Mouse (Mus musculus): ENCODE results near the gene Pde10a. TPM values are rescaled to one million over a fixed set of nuclear protein-coding genes. Genes with fewer than 3 reads are reported as not detected.

The Pde10a gene
- polyA plus RNA-seq, 1 experiment from 2014 or later: 4.8 TPM

- Histone ChIP-seq H3K4me2 (no peak overlapping the region), H3K4me3 (ENCODE audit: low read depth, low read length) (no peak overlapping the region), H3K4me1 (ENCODE audit: control insufficient read depth, insufficient read depth, low read length) (no peaks in the 10 kb centered on the region), H3K27ac (ENCODE audit: low read depth, low read length) (no peak overlapping the region), H3K27me3 (ENCODE audit: control insufficient read depth, insufficient read depth, low read length) (no peaks in the 10 kb centered on the region), H3K36me3 (ENCODE audit: control insufficient read depth, insufficient read depth, low read length) (no peaks in the 10 kb centered on the region), H3K9ac (ENCODE audit: low read length) (no peak overlapping the region), H3K9me3 (ENCODE audit: control insufficient read depth, low read length) (no peaks in the 10 kb centered on the region)
- peak; percentile 41 for DNase-seq (ENCODE audit: low spot score, missing footprints)
- no peak for ATAC-seq (ENCODE audit: low FRiP score)
- WGBS: 58% methylated on average over 6 of the region's 6 CpGs
These were observed 96.7 kb downstream of the Pde10a start for GRCm38 (mm10) chr17:8621906-8622305.

- H3K4me2 ChIP-seq: no peak overlapping the region
- 66% methylated on average over 8 of the region's 8 CpGs for WGBS
- H3K9me3 ChIP-seq (ENCODE audit: control insufficient read depth, low read length): no peaks in the 10 kb centered on the region
- no peaks in the 10 kb centered on the region for H3K36me3 ChIP-seq (ENCODE audit: control insufficient read depth, insufficient read depth, low read length)
- DNase-seq (ENCODE audit: low spot score, missing footprints) (no peak), ATAC-seq (ENCODE audit: low FRiP score) (no peak)
- H3K9ac ChIP-seq (ENCODE audit: low read length): no peak overlapping the region
- H3K27ac ChIP-seq (ENCODE audit: low read depth, low read length): no peak overlapping the region
- H3K27me3 ChIP-seq (ENCODE audit: control insufficient read depth, insufficient read depth, low read length): no peaks in the 10 kb centered on the region
- H3K4me1 ChIP-seq (ENCODE audit: control insufficient read depth, insufficient read depth, low read length): no peaks in the 10 kb centered on the region
- H3K4me3 ChIP-seq (ENCODE audit: low read depth, low read length): no peak overlapping the region
These were observed 101.2 kb downstream of the Pde10a start for GRCm38 (mm10) chr17:8626421-8626820.

DNA sequence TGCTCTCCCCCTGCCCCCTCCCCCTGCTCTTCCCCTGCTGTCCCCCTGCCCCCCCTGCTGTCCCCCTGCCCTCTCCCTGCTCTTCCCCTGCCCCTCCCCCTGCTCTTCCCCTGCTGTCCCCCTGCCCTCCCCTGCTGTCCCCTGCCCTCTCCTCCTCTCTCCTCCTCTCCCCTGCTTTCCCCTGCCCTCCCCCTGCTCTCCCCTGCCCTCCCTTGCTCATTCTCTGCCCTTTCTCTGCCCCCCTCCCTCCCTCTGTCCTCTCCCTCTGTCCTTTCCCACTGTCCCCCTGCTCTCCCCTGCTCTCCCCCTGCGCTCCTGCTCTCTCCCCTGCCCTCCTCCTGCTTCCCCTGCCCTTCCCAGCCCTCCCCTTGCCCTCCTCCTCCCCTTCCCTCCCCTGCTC is 106.5 kb downstream of the Pde10a start:
- H3K4me2 ChIP-seq: no peak overlapping the region
- peaks cover 4% of the 10 kb centered on the region for H3K4me1 ChIP-seq (ENCODE audit: control insufficient read depth, insufficient read depth, low read length)
- ATAC-seq (ENCODE audit: low FRiP score) (no peak), DNase-seq (ENCODE audit: low spot score, missing footprints) (peak; percentile 67)
- no peaks in the 10 kb centered on the region for H3K27me3 ChIP-seq (ENCODE audit: control insufficient read depth, insufficient read depth, low read length)
- WGBS: 40% methylated on average over 1 of the region's 1 CpGs
- H3K36me3 ChIP-seq (ENCODE audit: control insufficient read depth, insufficient read depth, low read length): no peaks in the 10 kb centered on the region
- no peak overlapping the region for H3K27ac ChIP-seq (ENCODE audit: low read depth, low read length)
- no peak overlapping the region for H3K4me3 ChIP-seq (ENCODE audit: low read depth, low read length)
- no peak overlapping the region for H3K9ac ChIP-seq (ENCODE audit: low read length)
- no peaks in the 10 kb centered on the region for H3K9me3 ChIP-seq (ENCODE audit: control insufficient read depth, low read length)

DNA sequence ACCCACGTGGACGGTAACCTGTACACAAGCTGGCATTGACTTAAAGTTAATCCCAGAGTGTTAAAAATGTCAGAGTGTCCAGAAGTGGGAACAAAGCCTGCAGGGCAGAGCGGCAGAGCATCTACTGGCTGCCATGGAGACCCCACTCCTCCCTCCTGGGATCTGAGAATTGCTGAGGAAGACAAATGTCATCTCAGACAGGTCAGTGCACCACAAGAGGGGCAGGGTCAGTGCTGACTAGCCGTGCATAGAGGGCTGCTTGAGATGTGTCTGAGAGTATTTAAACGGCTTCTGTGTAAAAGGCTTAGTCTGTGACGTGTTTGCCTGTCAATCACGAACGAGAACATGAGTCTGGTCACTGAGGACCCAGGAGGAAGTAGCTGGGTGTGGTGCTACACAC is 108.4 kb downstream of the Pde10a start:
- WGBS: 28% methylated on average over 8 of the region's 8 CpGs
- no peak overlapping the region for H3K9ac ChIP-seq (ENCODE audit: low read length)

GRCm38 (mm10) chr17:8634476-8634875 is 109.3 kb downstream of the Pde10a start:
- Histone ChIP-seq H3K27me3 (ENCODE audit: control insufficient read depth, insufficient read depth, low read length) (no peaks in the 10 kb centered on the region), H3K4me3 (ENCODE audit: low read depth, low read length) (no peak overlapping the region), H3K36me3 (ENCODE audit: control insufficient read depth, insufficient read depth, low read length) (no peaks in the 10 kb centered on the region), H3K27ac (ENCODE audit: low read depth, low read length) (no peak overlapping the region), H3K9ac (ENCODE audit: low read length) (no peak overlapping the region), H3K4me1 (ENCODE audit: control insufficient read depth, insufficient read depth, low read length) (peaks cover 4% of the 10 kb centered on the region), H3K9me3 (ENCODE audit: control insufficient read depth, low read length) (no peaks in the 10 kb centered on the region), H3K4me2 (no peak overlapping the region)
- DNase-seq (ENCODE audit: low spot score, missing footprints) (no peak), ATAC-seq (ENCODE audit: low FRiP score) (no peak)
- 94% methylated on average over 4 of the region's 4 CpGs for WGBS

More for the DNA sequence above, 108.4 kb downstream of the Pde10a start:
- Histone ChIP-seq H3K4me3 (ENCODE audit: low read depth, low read length) (no peak overlapping the region), H3K27ac (ENCODE audit: low read depth, low read length) (no peak overlapping the region), H3K4me2 (no peak overlapping the region), H3K27me3 (ENCODE audit: control insufficient read depth, insufficient read depth, low read length) (no peaks in the 10 kb centered on the region), H3K36me3 (ENCODE audit: control insufficient read depth, insufficient read depth, low read length) (no peaks in the 10 kb centered on the region), H3K4me1 (ENCODE audit: control insufficient read depth, insufficient read depth, low read length) (peaks cover 4% of the 10 kb centered on the region), H3K9me3 (ENCODE audit: control insufficient read depth, low read length) (no peaks in the 10 kb centered on the region)
- DNase-seq (ENCODE audit: low spot score, missing footprints) (peak; percentile 86), ATAC-seq (ENCODE audit: low FRiP score) (peak; percentile 67)

DNA sequence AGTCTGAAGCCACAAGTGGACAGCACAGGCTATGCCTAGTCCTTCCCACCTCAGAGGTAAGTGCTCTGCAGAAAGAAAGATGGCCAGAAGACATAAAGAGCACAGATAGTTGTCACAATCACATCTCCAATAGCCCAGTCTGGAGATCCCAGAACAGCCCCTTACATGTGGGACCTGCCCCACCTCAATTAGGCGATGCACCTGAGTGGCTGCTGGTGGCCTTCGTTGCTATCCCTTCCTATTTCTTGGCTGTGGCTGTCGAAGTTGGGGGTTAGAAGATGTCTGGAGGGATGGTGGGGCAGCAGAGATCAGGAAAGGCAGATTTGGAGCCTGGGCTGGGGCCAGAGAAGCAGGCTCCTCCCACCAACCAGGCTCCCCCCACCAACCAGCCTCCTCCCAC is 111.1 kb downstream of the Pde10a start:
- H3K27ac ChIP-seq (ENCODE audit: low read depth, low read length): no peak overlapping the region
- H3K4me3 ChIP-seq (ENCODE audit: low read depth, low read length): no peak overlapping the region
- H3K9ac ChIP-seq (ENCODE audit: low read length): no peak overlapping the region
- 68% methylated on average over 3 of the region's 3 CpGs for WGBS
- H3K4me2 ChIP-seq: no peak overlapping the region
- peaks cover 4% of the 10 kb centered on the region for H3K4me1 ChIP-seq (ENCODE audit: control insufficient read depth, insufficient read depth, low read length)
- peak; percentile 26 for DNase-seq (ENCODE audit: low spot score, missing footprints)
- H3K36me3 ChIP-seq (ENCODE audit: control insufficient read depth, insufficient read depth, low read length): no peaks in the 10 kb centered on the region
- ATAC-seq (ENCODE audit: low FRiP score): no peak
- no peaks in the 10 kb centered on the region for H3K27me3 ChIP-seq (ENCODE audit: control insufficient read depth, insufficient read depth, low read length)
- no peaks in the 10 kb centered on the region for H3K9me3 ChIP-seq (ENCODE audit: control insufficient read depth, low read length)

GRCm38 (mm10) chr17:8636691-8637090 is 111.5 kb downstream of the Pde10a start:
- DNase-seq (ENCODE audit: low spot score, missing footprints) (peak; percentile 62), ATAC-seq (ENCODE audit: low FRiP score) (no peak)
- Histone ChIP-seq H3K27ac (ENCODE audit: low read depth, low read length) (no peak overlapping the region), H3K27me3 (ENCODE audit: control insufficient read depth, insufficient read depth, low read length) (no peaks in the 10 kb centered on the region), H3K36me3 (ENCODE audit: control insufficient read depth, insufficient read depth, low read length) (no peaks in the 10 kb centered on the region), H3K4me2 (no peak overlapping the region), H3K4me1 (ENCODE audit: control insufficient read depth, insufficient read depth, low read length) (peaks cover 4% of the 10 kb centered on the region), H3K9me3 (ENCODE audit: control insufficient read depth, low read length) (no peaks in the 10 kb centered on the region), H3K9ac (ENCODE audit: low read length) (no peak overlapping the region), H3K4me3 (ENCODE audit: low read depth, low read length) (no peak overlapping the region)
- WGBS: 80% methylated on average over 11 of the region's 11 CpGs

GRCm38 (mm10) chr17:8637181-8637580 is 112.0 kb downstream of the Pde10a start:
- Histone ChIP-seq H3K4me3 (ENCODE audit: low read depth, low read length) (no peak overlapping the region), H3K27me3 (ENCODE audit: control insufficient read depth, insufficient read depth, low read length) (no peaks in the 10 kb centered on the region), H3K4me2 (no peak overlapping the region), H3K36me3 (ENCODE audit: control insufficient read depth, insufficient read depth, low read length) (no peaks in the 10 kb centered on the region), H3K27ac (ENCODE audit: low read depth, low read length) (no peak overlapping the region), H3K9ac (ENCODE audit: low read length) (no peak overlapping the region), H3K9me3 (ENCODE audit: control insufficient read depth, low read length) (no peaks in the 10 kb centered on the region), H3K4me1 (ENCODE audit: control insufficient read depth, insufficient read depth, low read length) (peaks cover 4% of the 10 kb centered on the region)
- ATAC-seq (ENCODE audit: low FRiP score): no peak
- WGBS: 67% methylated on average over 4 of the region's 4 CpGs
- peak; percentile 64 for DNase-seq (ENCODE audit: low spot score, missing footprints)

DNA sequence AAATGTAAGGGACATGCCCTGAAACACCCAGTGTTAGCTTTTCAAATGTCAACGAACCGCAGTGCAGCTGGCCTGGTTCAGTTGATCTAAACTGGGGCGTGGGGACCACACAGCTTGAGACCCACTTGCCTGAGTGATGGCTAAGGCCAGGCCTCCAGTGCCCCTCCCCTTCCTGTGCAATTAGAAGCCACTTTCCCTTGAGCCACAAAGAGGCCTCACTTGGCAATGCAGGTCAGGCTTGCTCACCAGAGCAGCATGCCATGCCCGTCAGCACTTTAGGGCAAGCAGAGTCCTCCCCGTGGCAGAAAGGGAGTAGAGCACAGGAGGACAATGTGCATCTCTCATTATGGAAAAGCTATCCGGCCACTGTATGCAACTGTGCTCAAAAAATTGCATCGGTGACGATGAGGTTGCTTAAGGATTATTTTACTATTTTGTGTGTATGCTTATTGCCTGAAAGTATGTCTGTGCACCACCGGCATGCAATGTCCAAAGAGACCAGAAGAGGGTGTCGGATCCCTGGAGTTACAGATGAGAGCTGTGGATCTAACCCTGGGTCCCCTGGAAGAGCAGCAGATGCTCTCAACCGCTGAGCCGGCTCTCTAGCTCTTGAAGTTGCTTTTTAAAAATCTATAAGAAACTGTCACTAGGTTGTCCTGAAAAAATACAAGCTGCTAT is 114.7 kb downstream of the Pde10a start:
- no peak for ATAC-seq (ENCODE audit: low FRiP score)
- H3K9ac ChIP-seq (ENCODE audit: low read length): no peak overlapping the region

More for the DNA sequence above, 114.7 kb downstream of the Pde10a start:
- peak; percentile 64 for DNase-seq (ENCODE audit: low spot score, missing footprints)
- Histone ChIP-seq H3K27ac (ENCODE audit: low read depth, low read length) (no peak overlapping the region), H3K4me3 (ENCODE audit: low read depth, low read length) (no peak overlapping the region), H3K9me3 (ENCODE audit: control insufficient read depth, low read length) (no peaks in the 10 kb centered on the region; the same call in 1 of the 2 replicates), H3K27me3 (ENCODE audit: control insufficient read depth, insufficient read depth, low read length) (no peaks in the 10 kb centered on the region), H3K36me3 (ENCODE audit: control insufficient read depth, insufficient read depth, low read length) (no peaks in the 10 kb centered on the region), H3K4me1 (ENCODE audit: control insufficient read depth, insufficient read depth, low read length) (no peaks in the 10 kb centered on the region), H3K4me2 (no peak overlapping the region)
- 84% methylated on average over 12 of the region's 12 CpGs for WGBS

Measured in midbrain, embryonic 11.5 days (tissue).